Mouse (Mus musculus) liver, adult 2 months (tissue): ENCODE measurements around the gene Aldh3a1. TPM values are rescaled to one million over a fixed set of nuclear protein-coding genes. Genes with fewer than 3 reads are reported as not detected.

Source experiments
- DNase-seq: peaks from one replicate; pipeline ENCODE4 v3.0.0-alpha.2; 2011; ENCODE audit warnings: low read depth, low spot score; ENCODE audit errors: extremely low read depth
- H3K27ac ChIP-seq: fragments of 200-500 bp; replicated peaks from 2 replicates; pipeline ENCODE4 v1.5.1; 2012; ENCODE audit warnings: low read depth, mild to moderate bottlenecking, control low read depth, inconsistent platforms, low read length; ENCODE audit not compliant: insufficient read depth
- H3K27me3 ChIP-seq: fragments of 200-500 bp; 2 replicates; pipeline ENCODE4 v1.6.1; 2012; ENCODE audit warnings: mild to moderate bottlenecking, moderate library complexity, low read length, inconsistent platforms; ENCODE audit not compliant: control insufficient read depth, insufficient read depth
- H3K36me3 ChIP-seq: fragments of 200-500 bp; 2 replicates; pipeline ENCODE4 v1.6.1; 2012; ENCODE audit warnings: low read length, inconsistent platforms; ENCODE audit not compliant: control insufficient read depth, insufficient read depth
- H3K4me1 ChIP-seq: fragments of 200-500 bp; 2 replicates; pipeline ENCODE4 v1.6.1; 2011; ENCODE audit warnings: low read length; ENCODE audit not compliant: control insufficient read depth, insufficient read depth
- H3K4me3 ChIP-seq: fragments of 200-500 bp; 2 replicates; pipeline ENCODE4 v1.5.1; 2011; ENCODE audit warnings: low read depth, mild to moderate bottlenecking, control low read depth, low read length, moderate library complexity; ENCODE audit not compliant: insufficient read depth
- H3K79me2 ChIP-seq: fragments of 200-500 bp; 2 replicates; pipeline ENCODE4 v1.6.1; 2012; ENCODE audit warnings: inconsistent platforms, mild to moderate bottlenecking, low read length, moderate library complexity; ENCODE audit not compliant: control insufficient read depth, insufficient read depth
- H3K9ac ChIP-seq: fragments of 200-500 bp; 2 replicates; pipeline ENCODE4 v1.6.1; 2012; ENCODE audit warnings: low read depth, mild to moderate bottlenecking, control low read depth, inconsistent platforms, low read length
- CTCF ChIP-seq: fragments of 200-500 bp; IDR thresholded peaks from 2 replicates; pipeline ENCODE4 v1.5.1; 2011; ENCODE audit warnings: low read depth, low read length, control low read depth
- POLR2A ChIP-seq: fragments of 200-500 bp; IDR thresholded peaks from 2 replicates; pipeline ENCODE4 v1.6.1; 2011; ENCODE audit warnings: low read length, control low read depth; ENCODE audit not compliant: insufficient read depth; ENCODE audit errors: extremely low read depth
- WGBS: fragments of 180-500 bp; shearing (Covaris S2); methylation state at CpG from one replicate; pipeline ENCODE4 v1.1.7; 2018; 5-methylcytosine and 5-hydroxymethylcytosine counted together
- polyA plus RNA-seq: library from polyadenylated mRNA; depleted of rRNA; stranded (reverse); fragments of >200 nt; gene quantifications from 2 replicates; pipeline ENCODE4 v1.2.3, GENCODE M21; 2012; rRNA removed
- total RNA-seq: library from RNA; depleted of rRNA; stranded (reverse); fragments of >200 nt; gene quantifications from 2 replicates; pipeline ENCODE4 v1.2.3, GENCODE M21; 2014; rRNA removed

Aldh3a1 gene
- total RNA-seq (0.20 TPM in 1 of 2 replicates, not detected in the other), polyA plus RNA-seq (0.05 TPM in 1 of 2 replicates, not detected in the other)

GRCm38 (mm10) chr11:61207487-61208246 lies at the start of gene Aldh3a1:
Aldh3a1 (plus strand) TSS chr11:61207537.
- Histone ChIP-seq H3K27me3 (peaks cover 2% of the 10 kb centered on the region; the same call in 1 of the 2 replicates), H3K79me2 (no peaks in the 10 kb centered on the region), H3K4me1 (no peaks in the 10 kb centered on the region), H3K4me3 (no peak within 1 kb of the TSS), H3K9ac (no peak within 1 kb of the TSS), H3K36me3 (no peaks in the 10 kb centered on the region), H3K27ac (no peak within 1 kb of the TSS)
- TF ChIP-seq CTCF (no peak), POLR2A (no peak)
- 76% methylated on average over 10 of the region's 10 CpGs for WGBS
- DNase-seq: no peak

DNA sequence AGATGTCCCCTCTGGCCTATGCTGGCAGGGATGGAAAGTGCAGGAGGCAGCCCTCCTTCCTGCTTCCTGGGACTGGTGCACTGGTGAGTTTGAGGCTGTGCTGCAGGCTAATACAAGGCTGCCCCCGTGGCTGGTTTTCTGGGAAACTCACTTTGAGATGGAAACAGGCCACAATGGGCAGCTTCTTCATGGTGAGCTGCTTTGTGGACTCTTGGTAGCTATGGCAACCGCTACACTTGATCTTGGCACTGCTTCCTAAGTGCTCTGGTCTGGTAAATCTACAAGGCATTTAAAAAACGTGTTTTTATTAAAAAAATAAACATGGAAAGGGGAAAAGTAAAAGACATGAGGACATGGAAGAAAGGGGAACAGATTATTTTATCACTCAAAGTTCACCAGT lies 49.2 kb upstream of the Aldh3a1 start:
- peaks cover 54% of the 10 kb centered on the region for H3K36me3 ChIP-seq
- H3K27me3 ChIP-seq: no peaks in the 10 kb centered on the region
- H3K79me2 ChIP-seq: no peaks in the 10 kb centered on the region
- no peak for DNase-seq
- TF ChIP-seq CTCF (no peak), POLR2A (no peak)
- H3K4me3 ChIP-seq: no peak overlapping the region
- no peak overlapping the region for H3K9ac ChIP-seq
- no peaks in the 10 kb centered on the region for H3K4me1 ChIP-seq
- 83% methylated on average over 3 of the region's 3 CpGs for WGBS
- H3K27ac ChIP-seq: no peak overlapping the region

DNA sequence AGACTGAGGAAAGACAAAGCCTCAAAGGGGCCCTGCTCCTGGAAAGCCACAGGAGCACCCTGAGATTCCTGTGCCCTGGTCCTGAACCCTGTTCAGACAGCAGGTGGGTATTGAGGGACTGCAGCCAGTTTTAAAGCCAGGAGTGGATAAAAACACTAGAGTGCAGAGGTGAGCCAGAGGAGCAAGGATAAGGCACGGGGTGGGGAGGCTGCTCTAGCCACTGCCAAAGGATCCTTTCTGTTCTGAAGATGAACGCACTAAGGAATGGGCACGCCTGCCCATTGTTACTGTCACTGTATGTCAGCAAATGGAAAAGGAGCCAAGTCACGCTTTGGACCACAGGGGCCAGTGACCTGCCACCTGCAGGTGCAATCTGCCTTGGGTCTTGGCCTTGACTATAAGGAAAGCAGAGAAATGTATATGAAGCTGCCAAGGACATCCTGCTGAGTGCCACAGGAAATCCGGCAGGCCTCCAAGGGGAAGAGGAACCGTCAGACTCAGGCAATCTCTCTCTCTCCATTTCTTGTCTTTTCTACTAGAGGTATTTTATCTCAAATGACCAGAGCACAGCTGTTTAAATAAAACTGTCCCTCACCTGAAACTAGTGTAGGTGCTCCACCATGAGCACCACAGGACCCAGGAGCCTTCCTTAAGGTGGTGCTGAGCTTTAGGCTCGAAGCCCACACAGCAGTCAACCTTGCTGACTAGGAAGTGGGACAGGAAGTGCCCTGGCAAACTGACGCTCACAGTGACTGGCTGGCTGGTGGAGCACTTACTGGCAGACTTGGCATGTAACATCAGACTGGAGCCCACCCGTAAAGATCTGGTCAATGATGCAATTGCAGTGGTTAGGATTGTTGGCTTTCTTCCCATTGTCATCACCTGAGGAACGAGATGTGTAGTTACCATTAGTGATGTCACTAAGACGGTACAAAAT lies 47.3 kb upstream of the Aldh3a1 start:
- Histone ChIP-seq H3K27me3 (no peaks in the 10 kb centered on the region), H3K4me1 (no peaks in the 10 kb centered on the region), H3K36me3 (peaks cover 46% of the 10 kb centered on the region; the same call in 1 of the 2 replicates), H3K27ac (no peak overlapping the region), H3K79me2 (no peaks in the 10 kb centered on the region), H3K4me3 (no peak overlapping the region), H3K9ac (no peak overlapping the region)
- WGBS: 77% methylated on average over 11 of the region's 11 CpGs
- no peak for DNase-seq
- TF ChIP-seq POLR2A (no peak), CTCF (no peak)

DNA sequence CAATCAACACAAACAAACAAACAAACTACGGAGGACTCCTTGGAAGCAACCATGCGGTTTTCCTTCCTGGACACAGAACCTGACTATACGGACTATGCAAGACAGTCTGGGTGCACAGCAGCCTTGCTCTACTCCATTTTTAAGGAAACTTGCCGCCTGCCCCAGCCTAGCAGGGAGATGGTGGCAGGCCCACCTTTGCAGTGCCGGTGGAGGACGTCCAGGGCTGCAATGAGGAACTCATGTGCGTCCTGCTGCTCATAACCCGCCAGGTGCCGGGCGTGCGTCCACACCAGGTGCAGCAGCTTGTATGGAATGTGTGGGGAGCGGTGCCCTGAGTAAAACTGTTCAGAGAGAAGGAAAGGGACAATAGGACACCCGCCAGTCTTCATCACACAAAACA lies 46.2 kb upstream of the Aldh3a1 start:
- H3K27ac ChIP-seq: no peak overlapping the region
- TF ChIP-seq CTCF (no peak), POLR2A (no peak)
- H3K4me3 ChIP-seq: no peak overlapping the region
- WGBS: 97% methylated on average over 13 of the region's 13 CpGs
- no peak overlapping the region for H3K9ac ChIP-seq
- no peaks in the 10 kb centered on the region for H3K27me3 ChIP-seq
- H3K36me3 ChIP-seq: peaks cover 44% of the 10 kb centered on the region; the same call in 1 of the 2 replicates
- no peaks in the 10 kb centered on the region for H3K4me1 ChIP-seq
- DNase-seq: no peak
- H3K79me2 ChIP-seq: no peaks in the 10 kb centered on the region

DNA sequence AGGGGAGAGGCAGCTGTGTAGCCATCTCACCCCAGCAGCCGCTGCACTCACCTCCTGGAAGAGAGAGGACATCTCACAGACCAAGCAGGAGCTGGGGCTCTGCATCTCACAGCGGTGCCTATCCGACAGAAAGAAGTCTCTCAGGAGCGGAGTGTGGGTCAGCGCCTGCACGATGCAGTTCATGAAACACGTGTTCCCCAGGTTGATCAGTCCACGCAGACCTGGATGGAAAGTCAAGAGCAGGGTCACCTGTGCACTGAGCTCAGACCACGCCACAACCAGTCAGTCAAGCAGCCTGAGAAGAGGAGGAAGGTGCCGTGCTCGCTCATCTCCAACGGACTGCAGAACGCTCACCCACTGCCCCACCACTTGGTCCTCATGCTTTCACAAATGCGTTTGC lies 44.6 kb upstream of the Aldh3a1 start:
- peaks cover 34% of the 10 kb centered on the region; the same call in 1 of the 2 replicates for H3K36me3 ChIP-seq
- H3K9ac ChIP-seq: no peak overlapping the region
- no peak for TF ChIP-seq POLR2A
- TF ChIP-seq CTCF: no peak
- no peaks in the 10 kb centered on the region for H3K27me3 ChIP-seq
- no peaks in the 10 kb centered on the region for H3K79me2 ChIP-seq
- H3K4me1 ChIP-seq: no peaks in the 10 kb centered on the region
- DNase-seq: no peak
- WGBS: 96% methylated on average over 14 of the region's 14 CpGs
- H3K27ac ChIP-seq: no peak overlapping the region
- H3K4me3 ChIP-seq: no peak overlapping the region
